Mouse (Mus musculus) liver, embryonic 15.5 days (tissue): ENCODE data around the gene Abca13. TPM values are rescaled to one million over a fixed set of nuclear protein-coding genes. Genes with fewer than 3 reads are reported as not detected.

Experiments
- ATAC-seq: fragments of 200-750 bp; cut with Nextera tagmentation; 2 replicates; pipeline ENCODE4 v1.8.0; 2017; ENCODE audit warnings: moderate number of reproducible peaks, mild to moderate bottlenecking, moderate library complexity; ENCODE audit not compliant: insufficient read depth
- H3K27ac ChIP-seq: fragments of 300-500 bp; sonication (generic); replicated peaks from 2 replicates; pipeline ENCODE4 v1.5.1; 2015; ENCODE audit warnings: mild to moderate bottlenecking, inconsistent platforms
- H3K27me3 ChIP-seq: fragments of 300-500 bp; sonication (generic); 2 replicates; pipeline ENCODE4 v1.6.1; 2015; ENCODE audit warnings: mild to moderate bottlenecking, inconsistent platforms
- H3K36me3 ChIP-seq: fragments of 300-500 bp; sonication (generic); replicated peaks from 2 replicates; pipeline ENCODE4 v1.6.1; 2015; ENCODE audit warnings: moderate library complexity, mild to moderate bottlenecking, inconsistent platforms
- H3K4me1 ChIP-seq: fragments of 300-500 bp; sonication (generic); replicated peaks from 2 replicates; pipeline ENCODE4 v1.6.1; 2015; ENCODE audit warnings: inconsistent platforms
- H3K4me2 ChIP-seq: fragments of 300-500 bp; sonication (generic); 2 replicates; pipeline ENCODE4 v1.6.1; 2015; ENCODE audit warnings: moderate library complexity, mild to moderate bottlenecking, inconsistent platforms
- H3K4me3 ChIP-seq: fragments of 300-500 bp; sonication (generic); replicated peaks from 2 replicates; pipeline ENCODE4 v1.5.1; 2015; ENCODE audit warnings: mild to moderate bottlenecking, inconsistent platforms
- H3K9ac ChIP-seq: fragments of 300-500 bp; sonication (generic); 2 replicates; pipeline ENCODE4 v1.6.1; 2015; ENCODE audit warnings: moderate library complexity, mild to moderate bottlenecking, inconsistent platforms
- H3K9me3 ChIP-seq: fragments of 300-500 bp; sonication (generic); replicated peaks from 2 replicates; pipeline ENCODE4 v1.6.1; 2016; ENCODE audit warnings: inconsistent platforms
- WGBS: fragments of 180-500 bp; shearing (Covaris S2); methylation state at CpG from one replicate; pipeline ENCODE4 v1.1.7; 2015; ENCODE audit warnings: mixed read lengths; ENCODE audit not compliant: insufficient replicate concordance; 5-methylcytosine and 5-hydroxymethylcytosine counted together
- polyA plus RNA-seq: library from polyadenylated mRNA; unstranded; fragments of >200 nt; fragmentation: Nextera tagmentation; extraction: Ambion mirVana; gene quantifications from 2 replicates; pipeline ENCODE4 v1.2.1, GENCODE M21; 2015

Gene Abca13
- polyA plus RNA-seq, 1 experiment from 2014 or later, result 0.29 TPM

- no peaks in the 10 kb centered on the region for H3K4me1 ChIP-seq
- no peak overlapping the region for H3K4me3 ChIP-seq
- no peaks in the 10 kb centered on the region for H3K9me3 ChIP-seq
- no peak overlapping the region for H3K9ac ChIP-seq
- H3K27me3 ChIP-seq, result no peaks in the 10 kb centered on the region
- H3K36me3 ChIP-seq, result no peaks in the 10 kb centered on the region
- H3K27ac ChIP-seq, result no peak overlapping the region
- no peak for ATAC-seq
- WGBS, result 38% methylated on average over 3 of the region's 3 CpGs
- no peak overlapping the region for H3K4me2 ChIP-seq
Observed at GRCm38 (mm10) chr11:9609075-9609474, 417.3 kb downstream of the Abca13 start.

- no peak overlapping the region for H3K9ac ChIP-seq
- no peak overlapping the region for H3K4me3 ChIP-seq
- no peaks in the 10 kb centered on the region for H3K4me1 ChIP-seq
- H3K36me3 ChIP-seq, result no peaks in the 10 kb centered on the region
- no peak overlapping the region for H3K4me2 ChIP-seq
- H3K27ac ChIP-seq, result no peak overlapping the region
- ATAC-seq, result no peak
- no peaks in the 10 kb centered on the region for H3K27me3 ChIP-seq
- no peaks in the 10 kb centered on the region for H3K9me3 ChIP-seq
- 47% methylated on average over 2 of the region's 2 CpGs for WGBS
Observed at GRCm38 (mm10) chr11:9616133-9616532, 424.4 kb downstream of the Abca13 start.

- H3K4me2 ChIP-seq, result no peak overlapping the region
- H3K4me3 ChIP-seq, result no peak overlapping the region
- WGBS, result 65% methylated on average over 1 of the region's 1 CpGs
- no peaks in the 10 kb centered on the region for H3K27me3 ChIP-seq
- ATAC-seq, result no peak
- no peaks in the 10 kb centered on the region for H3K4me1 ChIP-seq
- H3K9me3 ChIP-seq, result no peaks in the 10 kb centered on the region
- H3K9ac ChIP-seq, result no peak overlapping the region
- H3K36me3 ChIP-seq, result no peaks in the 10 kb centered on the region
- H3K27ac ChIP-seq, result no peak overlapping the region
Observed at GRCm38 (mm10) chr11:9616665-9617064, 424.9 kb downstream of the Abca13 start.

- Histone ChIP-seq H3K4me2 (no peak overlapping the region), H3K36me3 (no peaks in the 10 kb centered on the region), H3K4me3 (no peak overlapping the region), H3K4me1 (no peaks in the 10 kb centered on the region), H3K27me3 (no peaks in the 10 kb centered on the region), H3K27ac (no peak overlapping the region), H3K9me3 (no peaks in the 10 kb centered on the region), H3K9ac (no peak overlapping the region)
- 39% methylated on average over 1 of the region's 1 CpGs for WGBS
- ATAC-seq, result no peak
Observed at GRCm38 (mm10) chr11:9619986-9620385, 428.2 kb downstream of the Abca13 start.

GRCm38 (mm10) chr11:9622888-9623287, 431.1 kb downstream of the Abca13 start:
- Histone ChIP-seq H3K9ac (no peak overlapping the region), H3K27me3 (no peaks in the 10 kb centered on the region), H3K4me3 (no peak overlapping the region), H3K27ac (no peak overlapping the region), H3K4me2 (no peak overlapping the region), H3K4me1 (no peaks in the 10 kb centered on the region), H3K36me3 (no peaks in the 10 kb centered on the region), H3K9me3 (no peaks in the 10 kb centered on the region)
- ATAC-seq, result no peak
- WGBS, result 42% methylated on average over 2 of the region's 2 CpGs

- Histone ChIP-seq H3K9ac (no peak overlapping the region), H3K4me3 (no peak overlapping the region), H3K4me2 (no peak overlapping the region), H3K4me1 (no peaks in the 10 kb centered on the region), H3K36me3 (no peaks in the 10 kb centered on the region), H3K27ac (no peak overlapping the region), H3K27me3 (no peaks in the 10 kb centered on the region), H3K9me3 (no peaks in the 10 kb centered on the region)
- no peak for ATAC-seq
- 33% methylated on average over 1 of the region's 1 CpGs for WGBS
Observed at GRCm38 (mm10) chr11:9624753-9625152, 433.0 kb downstream of the Abca13 start.

- H3K9ac ChIP-seq, result no peak overlapping the region
- no peaks in the 10 kb centered on the region for H3K4me1 ChIP-seq
- H3K36me3 ChIP-seq, result no peaks in the 10 kb centered on the region
- no peak for ATAC-seq
- 72% methylated on average over 1 of the region's 1 CpGs for WGBS
- no peak overlapping the region for H3K27ac ChIP-seq
- no peak overlapping the region for H3K4me3 ChIP-seq
- no peaks in the 10 kb centered on the region for H3K27me3 ChIP-seq
- no peak overlapping the region for H3K4me2 ChIP-seq
- H3K9me3 ChIP-seq, result no peaks in the 10 kb centered on the region
Observed at GRCm38 (mm10) chr11:9625812-9626211, 434.1 kb downstream of the Abca13 start.

GRCm38 (mm10) chr11:9647272-9647671, 455.5 kb downstream of the Abca13 start:
- no peak overlapping the region for H3K27ac ChIP-seq
- no peaks in the 10 kb centered on the region for H3K27me3 ChIP-seq
- H3K9me3 ChIP-seq, result no peaks in the 10 kb centered on the region
- WGBS, result 62% methylated on average over 3 of the region's 3 CpGs
- ATAC-seq, result no peak
- no peaks in the 10 kb centered on the region for H3K36me3 ChIP-seq
- H3K4me1 ChIP-seq, result no peaks in the 10 kb centered on the region
- H3K4me3 ChIP-seq, result no peak overlapping the region
- H3K9ac ChIP-seq, result no peak overlapping the region
- H3K4me2 ChIP-seq, result no peak overlapping the region

GRCm38 (mm10) chr11:9647991-9648390, 456.2 kb downstream of the Abca13 start:
- 38% methylated on average over 3 of the region's 3 CpGs for WGBS
- Histone ChIP-seq H3K9ac (no peak overlapping the region), H3K27ac (no peak overlapping the region), H3K27me3 (no peaks in the 10 kb centered on the region), H3K4me2 (no peak overlapping the region), H3K4me3 (no peak overlapping the region), H3K36me3 (no peaks in the 10 kb centered on the region), H3K4me1 (no peaks in the 10 kb centered on the region), H3K9me3 (no peaks in the 10 kb centered on the region)
- ATAC-seq, result no peak

GRCm38 (mm10) chr11:9666648-9667255, 475.0 kb downstream of the Abca13 start:
- H3K9ac ChIP-seq, result no peak overlapping the region
- H3K4me2 ChIP-seq, result no peak overlapping the region
- H3K27me3 ChIP-seq, result no peaks in the 10 kb centered on the region
- WGBS, result 46% methylated on average over 3 of the region's 3 CpGs
- no peak overlapping the region for H3K4me3 ChIP-seq
- ATAC-seq, result no peak
- no peaks in the 10 kb centered on the region for H3K36me3 ChIP-seq
- no peak overlapping the region for H3K27ac ChIP-seq
- H3K9me3 ChIP-seq, result no peaks in the 10 kb centered on the region
- no peaks in the 10 kb centered on the region for H3K4me1 ChIP-seq

GRCm38 (mm10) chr11:9669430-9669829, 477.7 kb downstream of the Abca13 start:
- Histone ChIP-seq H3K27me3 (no peaks in the 10 kb centered on the region), H3K9ac (no peak overlapping the region), H3K27ac (no peak overlapping the region), H3K36me3 (no peaks in the 10 kb centered on the region), H3K4me2 (no peak overlapping the region), H3K9me3 (no peaks in the 10 kb centered on the region), H3K4me1 (no peaks in the 10 kb centered on the region), H3K4me3 (no peak overlapping the region)
- WGBS, result 33% methylated on average over 1 of the region's 1 CpGs
- ATAC-seq, result no peak

GRCm38 (mm10) chr11:9684952-9685351, 493.2 kb downstream of the Abca13 start:
- Histone ChIP-seq H3K27ac (no peak overlapping the region), H3K36me3 (no peaks in the 10 kb centered on the region), H3K4me2 (no peak overlapping the region), H3K4me1 (no peaks in the 10 kb centered on the region), H3K9ac (no peak overlapping the region), H3K4me3 (no peak overlapping the region), H3K27me3 (no peaks in the 10 kb centered on the region), H3K9me3 (no peaks in the 10 kb centered on the region)
- no peak for ATAC-seq
- WGBS, result 56% methylated on average over 2 of the region's 2 CpGs
